Mouse (Mus musculus) liver, embryonic 12.5 days (tissue): ENCODE measurements around the gene Cisd1. TPM values are rescaled to one million over a fixed set of nuclear protein-coding genes. Genes with fewer than 3 reads are reported as not detected.

Source experiments
- ATAC-seq: fragments of 200-750 bp; cut with Nextera tagmentation; 2 replicates; pipeline ENCODE4 v1.8.0; 2017; ENCODE audit warnings: moderate number of reproducible peaks, mild to moderate bottlenecking, moderate library complexity
- H3K27ac ChIP-seq: fragments of 300-500 bp; sonication (generic); 2 replicates; pipeline ENCODE4 v1.5.1; 2016; ENCODE audit warnings: mild to moderate bottlenecking
- H3K27me3 ChIP-seq: fragments of 300-500 bp; sonication (generic); replicated peaks from 2 replicates; pipeline ENCODE4 v1.6.1; 2016; ENCODE audit warnings: mild to moderate bottlenecking, moderate library complexity
- H3K36me3 ChIP-seq: fragments of 300-500 bp; sonication (generic); 2 replicates; pipeline ENCODE4 v1.6.1; 2016; ENCODE audit warnings: mild to moderate bottlenecking, moderate library complexity
- H3K4me1 ChIP-seq: fragments of 300-500 bp; sonication (generic); 2 replicates; pipeline ENCODE4 v1.6.1; 2016
- H3K4me2 ChIP-seq: fragments of 300-500 bp; sonication (generic); 2 replicates; pipeline ENCODE4 v1.6.1; 2016; ENCODE audit warnings: mild to moderate bottlenecking, moderate library complexity
- H3K4me3 ChIP-seq: fragments of 300-500 bp; sonication (generic); 2 replicates; pipeline ENCODE4 v1.5.1; 2016; ENCODE audit warnings: mild to moderate bottlenecking, moderate library complexity
- H3K9ac ChIP-seq: fragments of 300-500 bp; sonication (generic); 2 replicates; pipeline ENCODE4 v1.6.1; 2016; ENCODE audit warnings: mild to moderate bottlenecking, moderate library complexity
- H3K9me3 ChIP-seq: fragments of 300-500 bp; sonication (generic); replicated peaks from 2 replicates; pipeline ENCODE4 v1.6.1; 2016; ENCODE audit warnings: mild to moderate bottlenecking, moderate library complexity
- WGBS: fragments of 180-500 bp; shearing (Covaris S2); methylation state at CpG from one replicate; pipeline ENCODE4 v1.1.7; 2016; ENCODE audit not compliant: insufficient replicate concordance; 5-methylcytosine and 5-hydroxymethylcytosine counted together
- polyA plus RNA-seq: library from polyadenylated mRNA; unstranded; fragments of >200 nt; fragmentation: Nextera tagmentation; extraction: Ambion mirVana; gene quantifications from 2 replicates; pipeline ENCODE4 v1.2.1, GENCODE M21; 2016

Cisd1 gene
- polyA plus RNA-seq, 1 experiment from 2014 or later, result 104 TPM

- WGBS, result under 1% methylated on average over 36 of the region's 41 CpGs
- H3K4me2 ChIP-seq, result peak overlapping the region; percentile 85
- peaks cover 18% of the 10 kb centered on the region for H3K27me3 ChIP-seq
- H3K36me3 ChIP-seq, result no peaks in the 10 kb centered on the region
- H3K4me3 ChIP-seq, result peak overlapping the region; percentile 76
- H3K4me1 ChIP-seq, result peaks cover 12% of the 10 kb centered on the region
- ATAC-seq, result peak; percentile 70
- H3K27ac ChIP-seq, result no peak overlapping the region
- H3K9ac ChIP-seq, result peak overlapping the region; percentile 73
- H3K9me3 ChIP-seq, result no peaks in the 10 kb centered on the region
These were observed 60.1 kb downstream of the Cisd1 start for GRCm38 (mm10) chr10:71284511-71285125.

GRCm38 (mm10) chr10:71284131-71284510 lies 60.6 kb downstream of the Cisd1 start:
- Histone ChIP-seq H3K27ac (no peak overlapping the region), H3K36me3 (no peaks in the 10 kb centered on the region), H3K9me3 (no peaks in the 10 kb centered on the region), H3K4me3 (peak overlapping the region; percentile 76), H3K4me2 (peak overlapping the region; percentile 85), H3K9ac (no peak overlapping the region; the same call in 1 of the 2 replicates), H3K27me3 (peaks cover 18% of the 10 kb centered on the region), H3K4me1 (peaks cover 12% of the 10 kb centered on the region)
- ATAC-seq, result no peak
- 30% methylated on average over 8 of the region's 8 CpGs for whole genome bisulfite sequencing

Other genes starting within 250 kb of the Cisd1 start
- gene Bicc1, start 185.3 kb downstream of the Cisd1 start, polyA plus RNA-seq, result 4.9 and 5.8 TPM in 2 replicates
- 51.0 and 59.5 TPM in 2 replicates for gene Tfam, start 106.7 kb downstream of the Cisd1 start, polyA plus RNA-seq
- gene Ube2d1, start 59.7 kb downstream of the Cisd1 start, polyA plus RNA-seq, result 12.0 and 12.5 TPM in 2 replicates
- 13.9 and 14.9 TPM in 2 replicates for gene Ipmk, start 2.8 kb upstream of the Cisd1 start, polyA plus RNA-seq